Mouse (Mus musculus) liver, embryonic 14.5 days (tissue): ENCODE results near the gene Map1lc3b.

Experiments used
- CTCF ChIP-seq: IDR thresholded peaks from 2 replicates; pipeline ENCODE4 v1.5.1; 2016; ENCODE audit warnings: antibody characterized with exemption, low read depth, control low read depth
- EP300 ChIP-seq: IDR thresholded peaks from 2 replicates; pipeline ENCODE4 v1.6.1; 2016; ENCODE audit warnings: antibody characterized with exemption, low read depth

DNA sequence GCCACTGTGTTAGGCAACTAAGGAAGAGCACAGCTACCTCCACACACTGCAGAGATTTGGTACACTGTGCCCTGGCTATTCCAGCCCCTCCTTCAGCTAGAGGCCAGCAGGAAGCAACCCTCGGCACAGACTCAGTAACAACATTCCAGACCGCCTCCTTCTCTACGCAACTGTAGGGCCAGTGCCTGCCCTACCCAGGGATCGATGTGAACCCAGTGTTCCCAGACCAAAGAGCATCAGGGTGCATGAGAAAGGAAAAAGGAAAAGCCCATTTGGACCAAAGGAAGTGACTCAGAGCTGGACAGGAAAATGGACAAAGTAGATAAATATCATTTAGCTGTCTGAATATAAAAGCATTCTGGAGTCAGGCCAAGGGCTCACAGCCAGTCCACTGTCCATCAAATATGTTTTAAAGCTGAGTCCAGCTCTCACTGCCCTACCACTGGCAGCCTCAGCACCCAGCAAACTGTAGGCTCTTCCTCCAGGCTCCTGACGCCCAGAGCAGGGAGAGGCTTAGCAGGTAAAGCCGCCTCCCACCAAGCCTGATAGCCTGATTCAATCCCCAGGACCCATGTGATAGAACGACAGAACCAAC is 29.3 kb downstream of the Map1lc3b start:
- TF ChIP-seq CTCF = no peak
- no peak for TF ChIP-seq EP300
